Mouse (Mus musculus) thymus, adult 2 months (tissue): Measurements from ENCODE around the gene 1600014C23Rik.

Experiments used
- CTCF ChIP-seq: fragments of 200-500 bp; IDR thresholded peaks from 2 replicates; pipeline ENCODE4 v1.5.1; 2012; ENCODE audit warnings: mild to moderate bottlenecking, control low read depth, low read length, moderate library complexity, borderline replicate concordance; ENCODE audit not compliant: control insufficient read depth, poor library complexity, insufficient read depth; ENCODE audit errors: extremely low read depth
- POLR2A ChIP-seq: fragments of 200-500 bp; IDR thresholded peaks from 2 replicates; pipeline ENCODE4 v1.6.1; 2012; ENCODE audit warnings: mild to moderate bottlenecking, low read length, control low read depth, moderate library complexity; ENCODE audit not compliant: control insufficient read depth, poor library complexity, insufficient read depth; ENCODE audit errors: extremely low read depth

- TF ChIP-seq CTCF: no peak
- no peak for TF ChIP-seq POLR2A
These were observed 1.2 kb upstream of the 1600014C23Rik start for GRCm38 (mm10) chr17:45734881-45735280.
